Mouse (Mus musculus) heart, postnatal 14 days (tissue): ENCODE results near the gene Cwc22. TPM values are rescaled to one million over a fixed set of nuclear protein-coding genes. Genes with fewer than 3 reads are reported as not detected.

Experiments used
- DNase-seq, 2 experiments: peaks; one replicate each; pipeline ENCODE4 v3.0.0; 2021 to 2022
- intact Hi-C: fragments of 180-260 bp; cut with DNase I; formaldehyde crosslinking; loops from one replicate; pipeline ENCODE4 v1.15.1; 2025
- total RNA-seq, 2 experiments: library from RNA; stranded (reverse); gene quantifications; 2 replicates each; pipeline ENCODE4 v1.2.3; 2021

The Cwc22 gene
- total RNA-seq, 2 experiments from 2014 or later = 14.9 to 17.6 TPM

- intact Hi-C loops = no loop called here
- no peak for DNase-seq
These were observed 25.7 kb upstream of the Cwc22 start for GRCm38 (mm10) chr2:77971871-77972270.

DNA sequence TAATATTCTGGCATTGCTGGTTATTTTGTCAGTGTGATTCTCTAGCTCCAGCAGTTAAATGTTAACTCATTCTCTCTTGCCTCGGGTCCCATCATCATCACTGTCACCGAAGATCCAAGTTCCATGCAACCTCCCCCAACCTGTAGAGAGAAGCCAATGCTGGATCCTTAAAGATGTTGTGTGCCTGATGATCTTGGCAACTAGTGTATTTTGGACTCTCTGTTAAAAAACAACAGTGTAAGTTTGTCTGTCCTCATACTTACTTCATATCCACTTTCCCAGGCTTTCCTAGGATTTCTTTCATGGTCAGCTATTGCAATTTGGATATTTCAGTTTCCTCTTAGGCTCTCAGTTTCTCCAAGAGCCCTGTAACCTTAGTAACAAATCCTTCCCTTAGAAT, 25.2 kb upstream of the Cwc22 start:
- no peak for DNase-seq
- intact Hi-C loops = no loop called here

GRCm38 (mm10) chr2:77970556-77970955, 24.4 kb upstream of the Cwc22 start:
- DNase-seq = no peak
- intact Hi-C loops = no loop called here

- intact Hi-C loops = no loop called here
These were observed 23.8 kb upstream of the Cwc22 start for GRCm38 (mm10) chr2:77969956-77970355.

DNA sequence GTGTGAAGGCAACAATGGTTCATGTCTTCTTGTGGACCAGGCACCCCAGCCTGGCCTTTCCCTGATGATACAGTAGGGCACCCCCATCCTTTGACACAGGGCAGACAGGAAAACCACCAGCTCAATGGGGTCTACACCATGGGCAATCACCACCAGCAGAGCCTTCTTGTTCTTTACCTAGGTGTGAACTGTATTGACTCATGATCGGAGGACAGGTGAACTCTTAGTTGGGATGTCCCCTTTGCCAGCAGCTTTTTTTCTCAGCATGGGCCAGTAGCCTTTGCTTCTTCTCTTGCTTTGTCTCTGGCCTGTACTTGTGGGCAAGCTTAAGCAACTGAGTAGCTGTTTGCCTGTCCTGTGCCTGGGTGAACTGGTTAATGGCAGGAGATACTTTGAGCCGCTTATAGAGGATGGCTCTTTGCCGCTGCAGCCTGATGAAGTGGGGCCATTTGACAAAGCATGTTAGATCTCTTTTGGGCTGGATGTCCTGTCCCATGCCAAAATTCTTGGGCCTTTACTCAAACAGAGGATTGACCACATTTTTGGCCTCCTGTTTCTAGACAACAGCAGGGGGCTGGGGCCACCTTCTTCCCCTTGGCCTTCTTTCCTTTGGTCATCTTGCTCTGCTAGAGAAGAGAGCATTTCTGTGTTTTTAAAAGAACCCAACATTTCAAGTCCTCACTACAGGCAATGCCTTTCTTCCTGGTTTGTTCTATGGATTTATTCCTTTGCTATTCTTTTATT, 16.4 kb upstream of the Cwc22 start:
- intact Hi-C loops = no loop called here
- DNase-seq = no peak

More at GRCm38 (mm10) chr2:77969956-77970355, 23.8 kb upstream of the Cwc22 start:
- DNase-seq = no peak

DNA sequence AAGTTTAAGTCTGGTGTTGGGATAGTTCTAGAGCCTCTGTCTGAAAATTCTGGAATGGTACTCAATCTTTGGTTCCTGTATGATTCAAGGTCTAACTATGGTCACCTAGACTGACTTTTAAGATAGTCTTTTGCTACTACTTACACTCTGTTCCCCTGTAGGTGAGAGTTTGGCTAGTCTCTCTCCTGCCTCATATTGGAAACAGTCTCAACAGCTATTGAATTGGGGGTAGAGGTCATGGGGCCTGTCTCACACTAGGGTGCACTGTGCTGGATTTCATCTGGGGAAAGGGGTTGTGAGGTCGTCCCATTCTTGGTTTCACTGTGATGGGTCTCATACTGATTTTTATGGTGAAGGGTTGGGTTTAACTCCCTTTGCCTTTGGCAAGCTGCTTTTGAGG, 15.1 kb upstream of the Cwc22 start:
- intact Hi-C loops = no loop called here

DNA sequence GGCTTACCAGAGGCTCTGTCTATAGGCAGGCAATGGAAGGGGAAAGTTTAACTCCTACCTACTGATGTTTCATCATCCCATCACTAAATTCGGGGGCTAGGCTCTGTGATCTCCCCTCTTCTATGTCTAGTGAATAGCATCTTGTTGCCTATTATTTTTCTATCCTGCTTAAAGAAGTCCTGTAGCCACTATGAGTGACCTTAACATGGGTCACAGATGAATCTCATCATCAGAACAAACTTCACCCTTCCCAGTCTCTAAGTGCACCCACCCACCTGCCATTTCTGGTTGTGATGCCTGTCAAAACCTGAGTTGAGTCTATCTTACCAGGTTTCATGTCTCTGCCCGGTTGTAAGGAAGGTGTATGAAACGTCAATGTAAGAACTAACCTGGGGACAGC, 14.5 kb upstream of the Cwc22 start:
- intact Hi-C loops = no loop called here
- no peak for DNase-seq

More for the DNA sequence above, 15.1 kb upstream of the Cwc22 start:
- no peak for DNase-seq

DNA sequence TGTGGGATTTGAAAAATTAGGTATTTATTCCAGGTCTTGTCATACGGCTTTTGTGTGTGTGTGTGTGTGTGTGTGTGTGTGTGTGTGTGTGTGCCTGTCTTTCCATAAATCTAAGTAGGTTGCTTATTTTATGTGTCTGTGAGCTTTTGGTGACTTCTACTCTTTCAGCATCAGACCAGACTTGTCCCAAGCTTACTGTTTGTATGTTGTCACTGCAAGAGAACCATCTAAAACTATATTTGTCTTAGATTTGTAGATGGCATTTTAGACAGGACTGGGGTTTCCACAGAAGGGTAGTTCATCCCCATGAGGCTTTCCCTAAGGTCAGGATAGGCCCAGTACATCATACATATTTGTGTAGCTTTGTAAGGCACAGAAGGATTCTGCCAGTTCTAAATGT, 13.2 kb upstream of the Cwc22 start:
- DNase-seq = no peak
- intact Hi-C loops = no loop called here

GRCm38 (mm10) chr2:77951415-77951913, 5.3 kb upstream of the Cwc22 start:
- intact Hi-C loops = no loop called here
- no peak for DNase-seq

GRCm38 (mm10) chr2:77950111-77950510, 3.9 kb upstream of the Cwc22 start:
- intact Hi-C loops = no loop called here
- no peak for DNase-seq

DNA sequence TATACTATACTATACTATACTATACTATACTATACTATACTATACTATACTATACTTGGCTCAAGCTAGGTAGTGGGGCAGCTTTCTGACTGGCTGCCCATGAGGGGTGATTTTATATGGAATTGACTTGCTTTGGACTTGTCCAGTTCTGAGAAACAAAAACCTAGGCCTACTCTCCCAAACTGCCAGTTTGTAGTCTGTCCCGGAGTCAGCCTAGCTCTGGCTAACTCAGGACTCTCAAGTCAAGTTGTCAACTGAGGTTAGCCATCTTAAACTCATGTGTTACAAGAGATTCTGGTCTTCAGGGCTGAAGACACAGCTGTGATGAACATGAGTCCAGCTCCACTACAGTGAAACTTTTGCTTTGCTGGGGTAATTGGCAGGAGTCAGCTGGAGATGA, 3.3 kb upstream of the Cwc22 start:
- DNase-seq = no peak
- intact Hi-C loops = no loop called here

DNA sequence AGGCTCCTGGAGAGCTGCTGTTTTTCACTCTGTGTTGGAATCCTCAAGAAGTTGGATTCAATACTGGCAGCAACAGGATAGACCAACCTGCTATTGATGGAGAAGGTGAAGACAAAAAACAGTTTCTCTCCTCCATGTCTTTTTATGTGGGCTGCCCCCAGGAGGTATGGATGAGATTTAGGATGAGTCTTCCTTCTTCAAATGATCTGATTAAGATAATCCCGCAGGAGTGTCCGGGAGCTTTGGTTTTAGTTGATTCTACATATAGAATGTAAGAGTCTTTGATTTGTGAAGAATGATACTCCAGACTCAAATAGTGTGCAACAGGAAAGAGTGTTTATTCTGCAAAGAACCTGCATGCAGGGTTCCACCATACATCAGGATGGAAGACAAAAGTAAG, 2.7 kb upstream of the Cwc22 start:
- no peak for DNase-seq
- intact Hi-C loops = no loop called here

DNA sequence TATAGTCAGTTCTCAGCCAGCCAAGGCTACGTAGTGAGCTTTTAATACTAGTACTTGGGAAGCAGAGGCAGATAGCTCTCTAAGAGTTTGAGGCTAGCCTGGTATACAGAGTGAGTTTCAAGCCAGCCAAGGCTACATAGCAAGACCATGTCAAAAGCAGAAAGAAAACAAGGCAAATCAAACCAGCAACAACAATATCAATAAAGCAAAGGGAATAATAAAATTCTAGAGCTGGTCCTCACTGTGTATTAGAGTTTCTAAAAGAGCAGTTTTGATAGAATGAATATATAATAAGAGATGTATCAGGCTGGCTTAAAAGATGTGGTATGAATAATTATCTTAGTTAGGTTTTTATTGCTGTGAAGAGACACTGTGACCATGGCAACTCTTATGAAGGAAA, 2.0 kb upstream of the Cwc22 start:
- intact Hi-C loops = no loop called here

DNA sequence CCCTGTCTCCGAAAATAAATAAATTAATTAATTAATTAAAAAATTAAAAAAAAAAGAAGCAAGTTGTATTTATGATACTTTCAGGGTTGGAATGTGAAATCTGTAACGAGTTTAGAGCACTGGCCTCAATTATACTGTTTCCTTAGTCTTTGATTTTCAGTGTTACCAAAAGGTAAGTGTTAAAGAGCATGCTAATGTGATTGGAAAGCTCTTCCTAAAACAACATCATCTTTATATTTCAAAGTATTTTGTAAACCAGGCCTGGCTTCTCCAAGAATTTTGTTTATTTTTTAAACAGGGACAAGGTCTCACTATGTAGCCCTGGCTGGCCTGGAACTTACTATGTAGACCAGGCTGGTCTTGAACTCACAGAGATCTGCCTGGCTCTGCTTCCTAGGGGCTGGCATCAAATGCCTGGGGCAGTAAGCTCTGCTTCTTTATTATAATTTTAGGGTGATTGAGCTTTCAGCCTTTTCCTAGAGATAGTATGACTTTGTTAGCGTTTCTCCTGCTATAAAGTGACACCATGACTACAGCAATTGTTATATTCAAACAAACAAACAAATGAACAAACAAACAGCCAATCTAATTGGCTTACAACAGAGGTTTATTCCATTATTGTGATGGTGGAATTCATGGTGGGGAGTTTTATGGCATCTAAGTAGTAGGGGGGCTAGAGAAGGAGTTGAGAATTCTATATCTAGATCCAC, 1.1 kb upstream of the Cwc22 start:
- intact Hi-C loops = no loop called here
- no peak for DNase-seq

More for the DNA sequence above, 2.0 kb upstream of the Cwc22 start:
- no peak for DNase-seq

DNA sequence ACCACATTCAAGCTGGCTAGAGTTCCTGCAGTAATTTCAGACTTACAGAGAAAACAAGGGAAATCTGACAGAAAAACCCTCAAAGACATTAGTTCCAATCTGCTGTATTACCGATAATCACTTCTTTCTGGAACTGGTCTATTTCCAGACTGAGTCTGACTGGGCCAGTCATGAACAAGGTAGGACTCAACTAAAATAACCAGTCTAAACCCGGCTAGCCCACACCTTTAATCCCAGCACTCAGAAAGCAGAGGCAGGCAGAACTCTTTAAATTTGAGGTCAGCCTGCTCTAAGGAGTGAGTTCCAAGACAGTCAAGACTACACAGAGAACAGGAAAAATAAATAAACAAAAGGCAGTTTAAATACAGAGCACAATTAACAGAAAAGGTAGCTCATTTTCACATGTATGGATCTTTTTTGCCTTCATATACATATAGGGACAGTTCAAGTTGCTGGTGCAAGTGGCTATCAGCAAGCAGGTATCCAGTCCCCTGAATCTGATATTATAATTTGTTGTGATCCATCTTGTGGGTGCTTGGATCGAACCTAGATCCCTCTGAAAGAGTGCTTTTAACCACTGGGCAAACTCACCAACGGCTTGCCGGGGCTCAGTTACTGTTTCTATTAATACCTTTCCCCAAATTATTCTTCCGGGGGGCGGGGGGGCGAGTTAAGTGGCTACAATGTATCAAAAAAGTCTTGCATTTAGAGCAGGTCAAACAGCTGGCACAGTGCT, 1.1 kb downstream of the Cwc22 start:
- no peak for DNase-seq

DNA sequence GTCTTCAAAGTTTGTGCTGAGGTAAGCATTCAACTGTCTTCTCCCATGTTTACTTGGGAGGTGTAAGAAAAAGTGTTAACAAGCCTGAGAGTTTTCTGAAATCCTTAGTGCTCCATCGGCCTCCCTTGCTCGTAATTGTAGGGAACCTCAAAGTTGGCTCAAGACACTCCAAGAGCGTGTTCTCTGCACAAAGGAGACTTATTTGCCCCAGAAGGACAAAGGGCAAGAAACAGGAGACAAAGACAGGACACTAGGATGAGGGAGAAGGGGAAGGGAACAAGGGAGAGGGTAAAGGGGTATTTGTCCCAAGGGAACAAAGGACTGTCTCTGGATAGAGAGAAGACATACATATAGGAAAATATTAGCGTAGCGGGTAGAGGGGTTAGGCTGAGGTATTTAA, 1.9 kb downstream of the Cwc22 start:
- intact Hi-C loops = no loop called here
- no peak for DNase-seq

More for the DNA sequence above, 1.1 kb downstream of the Cwc22 start:
- intact Hi-C loops = no loop called here

GRCm38 (mm10) chr2:77941944-77942343, 4.2 kb downstream of the Cwc22 start:
- DNase-seq = no peak
- intact Hi-C loops = no loop called here

DNA sequence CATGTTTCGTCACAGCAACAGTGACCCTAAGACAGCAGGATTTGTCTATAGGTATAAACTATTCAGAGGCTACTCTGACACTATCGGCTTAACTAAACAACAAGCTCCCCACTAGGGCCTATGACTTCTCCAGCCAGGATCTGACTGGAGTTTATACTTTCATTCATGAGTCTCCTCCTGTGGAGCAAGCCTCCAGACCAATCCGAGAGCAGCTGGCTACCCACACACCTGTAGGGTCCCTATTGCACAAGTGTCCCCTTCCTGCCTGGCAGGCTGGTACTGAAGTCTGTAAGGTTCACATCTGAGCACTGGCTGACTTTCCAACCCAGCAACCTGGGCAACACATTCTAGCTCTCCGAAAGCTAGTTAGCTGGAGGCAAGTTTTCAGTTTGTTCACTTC, 7.9 kb downstream of the Cwc22 start:
- DNase-seq = no peak

GRCm38 (mm10) chr2:77937818-77938217, 8.4 kb downstream of the Cwc22 start:
- intact Hi-C loops = no loop called here

More for the DNA sequence above, 7.9 kb downstream of the Cwc22 start:
- intact Hi-C loops = no loop called here

GRCm38 (mm10) chr2:77934138-77934537, 12.0 kb downstream of the Cwc22 start:
- DNase-seq = no peak
- intact Hi-C loops = no loop called here

More at GRCm38 (mm10) chr2:77937818-77938217, 8.4 kb downstream of the Cwc22 start:
- no peak for DNase-seq

GRCm38 (mm10) chr2:77933630-77934029, 12.5 kb downstream of the Cwc22 start:
- no peak for DNase-seq
- intact Hi-C loops = no loop called here
